Mouse (Mus musculus) intestine, embryonic 15.5 days (tissue): Measurements from ENCODE around the gene Ccdc69. TPM values are rescaled to one million over a fixed set of nuclear protein-coding genes. Genes with fewer than 3 reads are reported as not detected.
A peak's percentile ranks its signal among the peaks of the same experiment; 100 is the strongest.

ENCODE experiments used
- ATAC-seq: fragments of 200-750 bp; cut with Nextera tagmentation; 2 replicates; pipeline ENCODE4 v1.8.0; 2017; ENCODE audit warnings: moderate TSS enrichment, moderate library complexity
- H3K27ac ChIP-seq: fragments of 300-500 bp; sonication (generic); 2 replicates; pipeline ENCODE4 v1.5.1; 2015; ENCODE audit warnings: mild to moderate bottlenecking, inconsistent platforms
- H3K27me3 ChIP-seq: fragments of 300-500 bp; sonication (generic); replicated peaks from 2 replicates; pipeline ENCODE4 v1.6.1; 2015; ENCODE audit warnings: inconsistent platforms
- H3K36me3 ChIP-seq: fragments of 300-500 bp; sonication (generic); 2 replicates; pipeline ENCODE4 v1.6.1; 2015; ENCODE audit warnings: inconsistent platforms
- H3K4me1 ChIP-seq: fragments of 300-500 bp; sonication (generic); replicated peaks from 2 replicates; pipeline ENCODE4 v1.6.1; 2015; ENCODE audit warnings: inconsistent platforms
- H3K4me2 ChIP-seq: fragments of 300-500 bp; sonication (generic); replicated peaks from 2 replicates; pipeline ENCODE4 v1.6.1; 2015; ENCODE audit warnings: mild to moderate bottlenecking, inconsistent platforms
- H3K4me3 ChIP-seq: fragments of 300-500 bp; sonication (generic); replicated peaks from 2 replicates; pipeline ENCODE4 v1.5.1; 2015; ENCODE audit warnings: inconsistent platforms
- H3K9ac ChIP-seq: fragments of 300-500 bp; sonication (generic); 2 replicates; pipeline ENCODE4 v1.6.1; 2015; ENCODE audit warnings: inconsistent platforms
- H3K9me3 ChIP-seq: fragments of 300-500 bp; sonication (generic); 2 replicates; pipeline ENCODE4 v1.6.1; 2016; ENCODE audit warnings: inconsistent platforms
- WGBS: fragments of 180-500 bp; shearing (Covaris S2); methylation state at CpG from one replicate; pipeline ENCODE4 v1.1.7; 2015; 5-methylcytosine and 5-hydroxymethylcytosine counted together
- polyA plus RNA-seq: library from polyadenylated mRNA; unstranded; fragments of >200 nt; fragmentation: Nextera tagmentation; extraction: Ambion mirVana; gene quantifications from 2 replicates; pipeline ENCODE4 v1.2.1, GENCODE M21; 2015

Gene Ccdc69
- polyA plus RNA-seq, 1 experiment from 2014 or later: 2.6 TPM

GRCm38 (mm10) chr11:55031211-55031990 is 46.5 kb downstream of the Ccdc69 start:
- H3K27ac ChIP-seq: peak overlapping the region; percentile 95
- ATAC-seq: peak; percentile 29; the same call in 1 of the 2 replicates
- peaks cover 50% of the 10 kb centered on the region for H3K4me1 ChIP-seq

GRCm38 (mm10) chr11:55028509-55028908 is 49.4 kb downstream of the Ccdc69 start:
- Histone ChIP-seq H3K4me3 (no peak overlapping the region), H3K4me1 (peaks cover 68% of the 10 kb centered on the region), H3K9ac (no peak overlapping the region), H3K27me3 (no peaks in the 10 kb centered on the region), H3K9me3 (no peaks in the 10 kb centered on the region), H3K4me2 (no peak overlapping the region), H3K36me3 (no peaks in the 10 kb centered on the region), H3K27ac (peak overlapping the region; percentile 61; the same call in 1 of the 2 replicates)
- no peak for ATAC-seq
- 59% methylated on average over 2 of the region's 2 CpGs for WGBS

More at GRCm38 (mm10) chr11:55031211-55031990, 46.5 kb downstream of the Ccdc69 start:
- peak overlapping the region; percentile 61 for H3K9ac ChIP-seq
- no peaks in the 10 kb centered on the region for H3K36me3 ChIP-seq
- WGBS: 28% methylated on average over 10 of the region's 10 CpGs
- peak overlapping the region; percentile 57 for H3K4me3 ChIP-seq
- no peaks in the 10 kb centered on the region for H3K27me3 ChIP-seq
- H3K9me3 ChIP-seq: no peaks in the 10 kb centered on the region
- H3K4me2 ChIP-seq: peak overlapping the region; percentile 82

GRCm38 (mm10) chr11:55027204-55027855 is 50.6 kb downstream of the Ccdc69 start:
- H3K9ac ChIP-seq: no peak overlapping the region
- peaks cover 78% of the 10 kb centered on the region for H3K4me1 ChIP-seq
- no peak overlapping the region for H3K4me3 ChIP-seq
- 63% methylated on average over 2 of the region's 2 CpGs for WGBS
- peak; percentile 11; the same call in 1 of the 2 replicates for ATAC-seq
- H3K36me3 ChIP-seq: no peaks in the 10 kb centered on the region
- no peaks in the 10 kb centered on the region for H3K27me3 ChIP-seq
- H3K4me2 ChIP-seq: peak overlapping the region; percentile 30; the same call in 1 of the 2 replicates
- peak overlapping the region; percentile 72 for H3K27ac ChIP-seq
- H3K9me3 ChIP-seq: no peaks in the 10 kb centered on the region

DNA sequence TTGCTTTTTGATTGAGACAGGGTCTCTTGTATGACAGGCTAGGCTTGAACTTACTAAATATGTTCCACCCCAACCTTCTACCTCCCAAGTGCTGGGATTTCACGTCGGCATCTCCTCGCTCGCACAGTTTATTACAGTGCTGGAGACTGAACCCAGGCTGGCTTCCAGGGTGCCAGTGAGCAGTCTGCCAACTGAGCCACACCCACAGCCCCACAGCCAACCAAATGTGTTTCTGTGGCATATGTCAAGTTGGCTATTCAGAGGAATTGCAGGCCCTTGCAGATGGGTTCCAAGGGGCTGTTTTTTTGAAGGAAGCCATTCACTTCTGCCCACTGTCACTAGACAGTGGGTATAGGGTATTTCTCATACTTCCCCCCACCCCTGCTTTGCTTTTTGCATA is 52.0 kb downstream of the Ccdc69 start:
- ATAC-seq: no peak
- H3K27me3 ChIP-seq: no peaks in the 10 kb centered on the region
- no peak overlapping the region for H3K4me3 ChIP-seq
- H3K4me1 ChIP-seq: peaks cover 81% of the 10 kb centered on the region
- 83% methylated on average over 4 of the region's 4 CpGs for WGBS
- no peaks in the 10 kb centered on the region for H3K36me3 ChIP-seq
- H3K4me2 ChIP-seq: no peak overlapping the region
- no peak overlapping the region for H3K9ac ChIP-seq
- no peaks in the 10 kb centered on the region for H3K9me3 ChIP-seq
- H3K27ac ChIP-seq: 0 out of 2 replicates have a peak overlapping the region, but pooled peaks have one; percentile 41

DNA sequence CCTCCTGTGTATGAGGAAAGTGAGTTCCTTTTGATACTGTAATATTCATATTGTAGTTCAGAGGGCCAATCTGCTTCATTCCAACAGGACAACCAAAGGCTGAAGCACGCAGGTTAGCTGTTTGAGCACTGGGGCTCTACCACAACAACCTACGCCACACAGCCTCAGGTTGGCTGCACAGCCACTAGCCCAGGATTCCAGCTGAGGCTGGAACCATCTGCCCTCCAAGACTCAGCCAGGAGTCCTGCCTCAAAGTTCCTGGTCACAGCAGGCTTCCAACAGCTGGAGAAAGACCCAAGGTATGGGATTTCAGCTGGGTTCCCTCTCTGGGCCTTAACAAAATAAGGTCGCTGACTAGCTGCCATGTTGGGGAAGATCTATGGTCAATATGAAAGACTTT is 54.3 kb downstream of the Ccdc69 start:
- Histone ChIP-seq H3K4me3 (no peak overlapping the region), H3K36me3 (peaks cover 7% of the 10 kb centered on the region; the same call in 1 of the 2 replicates), H3K9ac (no peak overlapping the region), H3K4me1 (peaks cover 86% of the 10 kb centered on the region), H3K27ac (peak overlapping the region; percentile 93), H3K4me2 (peak overlapping the region; percentile 52), H3K27me3 (no peaks in the 10 kb centered on the region), H3K9me3 (no peaks in the 10 kb centered on the region)
- WGBS: 45% methylated on average over 3 of the region's 3 CpGs
- ATAC-seq: peak; percentile 7; the same call in 1 of the 2 replicates

DNA sequence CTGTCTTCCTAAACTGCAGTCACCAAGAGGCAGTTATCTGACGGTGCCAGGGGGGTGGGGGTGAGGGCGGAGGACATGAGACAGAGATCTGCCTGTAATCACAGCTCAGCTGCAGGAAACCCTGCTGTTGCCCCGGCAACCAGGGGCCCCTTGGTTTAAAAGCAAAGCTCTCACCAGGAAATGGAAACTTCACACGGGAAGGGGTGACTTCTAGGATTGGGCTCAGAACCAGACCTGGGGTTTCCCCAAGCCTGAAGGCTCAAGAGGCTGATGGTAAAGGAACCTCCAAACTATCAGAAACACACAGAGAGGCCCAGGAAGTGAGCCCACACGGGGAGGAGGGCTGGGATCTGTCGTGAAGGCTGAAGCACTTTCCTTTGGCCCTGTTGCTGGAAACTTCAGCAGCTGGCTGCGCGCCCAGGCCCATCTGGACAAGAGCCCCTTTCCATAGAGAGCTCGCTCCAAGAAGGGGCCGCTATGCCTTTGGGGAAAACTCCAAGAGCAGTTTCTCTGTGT is 54.8 kb downstream of the Ccdc69 start:
- peak overlapping the region; percentile 52 for H3K4me2 ChIP-seq
- ATAC-seq: peak; percentile 88
- no peak overlapping the region for H3K4me3 ChIP-seq
- WGBS: 8% methylated on average over 10 of the region's 10 CpGs
- H3K27ac ChIP-seq: peak overlapping the region; percentile 93
- no peak overlapping the region for H3K9ac ChIP-seq
- H3K27me3 ChIP-seq: no peaks in the 10 kb centered on the region
- H3K9me3 ChIP-seq: no peaks in the 10 kb centered on the region
- H3K36me3 ChIP-seq: peaks cover 7% of the 10 kb centered on the region; the same call in 1 of the 2 replicates
- peaks cover 82% of the 10 kb centered on the region for H3K4me1 ChIP-seq

- WGBS: 44% methylated on average over 5 of the region's 5 CpGs
- H3K4me3 ChIP-seq: no peak overlapping the region
- peak overlapping the region; percentile 52 for H3K4me2 ChIP-seq
- H3K9ac ChIP-seq: no peak overlapping the region
- H3K36me3 ChIP-seq: peaks cover 7% of the 10 kb centered on the region; the same call in 1 of the 2 replicates
- H3K27ac ChIP-seq: peak overlapping the region; percentile 93
- H3K4me1 ChIP-seq: peaks cover 76% of the 10 kb centered on the region
- ATAC-seq: no peak
- no peaks in the 10 kb centered on the region for H3K9me3 ChIP-seq
- H3K27me3 ChIP-seq: no peaks in the 10 kb centered on the region
Observed at GRCm38 (mm10) chr11:55022508-55022907, 55.4 kb downstream of the Ccdc69 start.

- Histone ChIP-seq H3K27me3 (no peaks in the 10 kb centered on the region), H3K4me1 (peaks cover 69% of the 10 kb centered on the region), H3K9me3 (no peaks in the 10 kb centered on the region), H3K27ac (peak overlapping the region; percentile 93), H3K36me3 (peaks cover 7% of the 10 kb centered on the region; the same call in 1 of the 2 replicates), H3K4me2 (peak overlapping the region; percentile 52; the same call in 1 of the 2 replicates), H3K4me3 (no peak overlapping the region), H3K9ac (no peak overlapping the region)
- no peak for ATAC-seq
- WGBS: 32% methylated on average over 6 of the region's 6 CpGs
Observed at GRCm38 (mm10) chr11:55021859-55022258, 56.1 kb downstream of the Ccdc69 start.

GRCm38 (mm10) chr11:55021458-55021857 is 56.5 kb downstream of the Ccdc69 start:
- Histone ChIP-seq H3K4me2 (no peak overlapping the region), H3K36me3 (peaks cover 7% of the 10 kb centered on the region; the same call in 1 of the 2 replicates), H3K4me1 (peaks cover 69% of the 10 kb centered on the region), H3K27me3 (no peaks in the 10 kb centered on the region), H3K9ac (no peak overlapping the region), H3K4me3 (no peak overlapping the region), H3K27ac (peak overlapping the region; percentile 93), H3K9me3 (no peaks in the 10 kb centered on the region)
- no peak for ATAC-seq

DNA sequence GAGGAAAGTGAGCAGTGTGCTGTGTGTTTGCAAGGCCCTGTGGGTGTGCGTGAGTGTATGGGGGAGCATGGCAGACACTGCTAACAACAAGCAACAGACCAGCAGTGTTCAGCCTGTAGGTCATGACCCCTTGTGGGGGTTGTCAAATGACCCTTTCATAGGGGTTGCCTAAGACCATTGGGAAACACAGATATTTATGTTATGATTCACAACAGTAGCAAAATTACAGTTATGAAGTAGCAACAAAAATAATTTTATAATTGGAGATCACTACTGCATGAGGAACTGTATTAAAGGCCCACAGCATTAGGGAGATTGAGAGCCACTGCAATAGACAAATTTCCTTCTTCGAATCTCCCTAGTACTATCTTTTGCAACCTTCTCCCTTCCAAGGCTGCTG is 58.2 kb downstream of the Ccdc69 start:
- ATAC-seq: no peak
- no peak overlapping the region for H3K9ac ChIP-seq
- H3K4me1 ChIP-seq: peaks cover 58% of the 10 kb centered on the region
- 81% methylated on average over 2 of the region's 2 CpGs for WGBS
- H3K36me3 ChIP-seq: peaks cover 10% of the 10 kb centered on the region; the same call in 1 of the 2 replicates
- no peaks in the 10 kb centered on the region for H3K9me3 ChIP-seq
- no peak overlapping the region for H3K4me2 ChIP-seq
- no peak overlapping the region for H3K4me3 ChIP-seq
- H3K27me3 ChIP-seq: no peaks in the 10 kb centered on the region
- H3K27ac ChIP-seq: no peak overlapping the region

GRCm38 (mm10) chr11:55018034-55018433 is 59.9 kb downstream of the Ccdc69 start:
- no peak overlapping the region for H3K4me2 ChIP-seq
- H3K4me3 ChIP-seq: no peak overlapping the region
- no peak for ATAC-seq
- H3K4me1 ChIP-seq: peaks cover 48% of the 10 kb centered on the region
- H3K9me3 ChIP-seq: no peaks in the 10 kb centered on the region
- H3K36me3 ChIP-seq: peaks cover 15% of the 10 kb centered on the region; the same call in 1 of the 2 replicates
- 47% methylated on average over 6 of the region's 6 CpGs for WGBS
- no peak overlapping the region for H3K27ac ChIP-seq
- H3K9ac ChIP-seq: no peak overlapping the region
- no peaks in the 10 kb centered on the region for H3K27me3 ChIP-seq

DNA sequence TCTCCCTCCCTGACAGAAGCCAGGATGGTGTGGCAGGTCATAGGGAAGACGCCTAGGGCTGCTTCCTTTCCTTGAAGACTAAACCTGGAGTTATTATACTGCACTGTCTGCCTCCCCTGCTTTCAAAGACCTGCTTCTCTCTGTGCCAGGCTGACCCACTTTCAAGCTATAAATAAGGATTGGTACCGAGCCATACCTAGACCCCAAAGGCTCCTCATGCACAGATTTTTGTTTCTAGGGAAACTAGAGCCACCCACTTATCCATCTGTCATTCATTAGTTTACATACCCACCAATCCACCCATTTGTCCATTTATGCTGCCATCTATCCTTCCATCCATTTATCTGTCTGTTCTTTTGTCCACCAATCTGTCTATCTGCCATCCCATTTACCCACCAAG is 60.7 kb downstream of the Ccdc69 start:
- Histone ChIP-seq H3K4me3 (no peak overlapping the region), H3K27ac (no peak overlapping the region), H3K27me3 (no peaks in the 10 kb centered on the region), H3K4me2 (no peak overlapping the region), H3K9me3 (no peaks in the 10 kb centered on the region), H3K9ac (no peak overlapping the region), H3K4me1 (peaks cover 39% of the 10 kb centered on the region), H3K36me3 (peaks cover 15% of the 10 kb centered on the region; the same call in 1 of the 2 replicates)
- ATAC-seq: no peak
- WGBS: 85% methylated on average over 2 of the region's 2 CpGs
